Mouse (Mus musculus) cerebellum, adult 2 months (tissue): ENCODE results near the gene Nup37.

Experiments used
- CTCF ChIP-seq: fragments of 200-500 bp; IDR thresholded peaks from 2 replicates; pipeline ENCODE4 v1.5.1; 2011; ENCODE audit warnings: low read depth, mild to moderate bottlenecking, control low read depth, low read length, moderate library complexity, borderline replicate concordance; ENCODE audit not compliant: insufficient read depth
- POLR2A ChIP-seq: fragments of 200-500 bp; IDR thresholded peaks from 2 replicates; pipeline ENCODE4 v1.6.1; 2011; ENCODE audit warnings: low read length, control low read depth, borderline replicate concordance; ENCODE audit not compliant: insufficient read depth

GRCm38 (mm10) chr10:88166158-88166557 lies 19.4 kb downstream of the Nup37 start:
- TF ChIP-seq POLR2A (no peak), CTCF (no peak)
